Mouse (Mus musculus): ENCODE results near the gene Gm45783. TPM values are rescaled to one million over a fixed set of nuclear protein-coding genes. Genes with fewer than 3 reads are reported as not detected.
A peak's percentile ranks its signal among the peaks of the same experiment; 100 is the strongest.
"Not testable (repeated sequence)": the region's sequence is repeated elsewhere in the genome, so short reads cannot be mapped to it uniquely, and the experiment has no call there.

Gene Gm45783
- total RNA-seq (2014; rRNA removed) = not detected in 2 replicates
- not detected in 2 replicates for polyA plus RNA-seq (2012; rRNA removed)

- peak; percentile 34 for DNase-seq (ENCODE audit: extremely low read depth, low read depth, low spot score)
- not testable (repeated sequence) for H3K27ac ChIP-seq (replicated peaks; ENCODE audit: insufficient read depth, low read depth, low read length)
- 33% methylated on average over 12 of the region's 12 CpGs for WGBS
These were observed at the start of gene Gm45783 for GRCm38 (mm10) chr7:7374431-7374830. TSS of gene Gm45783 (minus strand) at chr7:7374573.

GRCm38 (mm10) chr7:7399603-7400002 lies 25.2 kb upstream of the Gm45783 start, which contains the start of gene Vmn2r31:
TSS of gene Vmn2r31 (minus strand) at chr7:7399703.
- H3K27me3 ChIP-seq (ENCODE audit: control insufficient read depth, insufficient read depth, low read length); H3K36me3 ChIP-seq (ENCODE audit: control insufficient read depth, insufficient read depth, low read length); H3K79me2 ChIP-seq (ENCODE audit: control insufficient read depth, insufficient read depth, low read length); DNase-seq (ENCODE audit: extremely low read depth, low read depth, low spot score); H3K27ac ChIP-seq (replicated peaks; ENCODE audit: insufficient read depth, low read depth, low read length); H3K4me1 ChIP-seq (ENCODE audit: control insufficient read depth, insufficient read depth, low read length); H3K9ac ChIP-seq (ENCODE audit: low read depth, low read length); H3K4me3 ChIP-seq (ENCODE audit: insufficient read depth, low read depth, low read length): not testable (repeated sequence)

More at GRCm38 (mm10) chr7:7374431-7374830, at the start of gene Gm45783:
- not testable (repeated sequence) for H3K4me3 ChIP-seq (ENCODE audit: insufficient read depth, low read depth, low read length); H3K27me3 ChIP-seq (ENCODE audit: control insufficient read depth, insufficient read depth, low read length); H3K79me2 ChIP-seq (ENCODE audit: control insufficient read depth, insufficient read depth, low read length); H3K4me1 ChIP-seq (ENCODE audit: control insufficient read depth, insufficient read depth, low read length); H3K36me3 ChIP-seq (ENCODE audit: control insufficient read depth, insufficient read depth, low read length); H3K9ac ChIP-seq (ENCODE audit: low read depth, low read length)

GRCm38 (mm10) chr7:7337509-7337908 lies 36.9 kb downstream of the Gm45783 start, which contains the start of gene Vmn2r30:
TSS of gene Vmn2r30 (minus strand) at chr7:7337609.
- not testable (repeated sequence) for H3K27me3 ChIP-seq (ENCODE audit: control insufficient read depth, insufficient read depth, low read length); H3K9ac ChIP-seq (ENCODE audit: low read depth, low read length); H3K27ac ChIP-seq (replicated peaks; ENCODE audit: insufficient read depth, low read depth, low read length); H3K4me3 ChIP-seq (ENCODE audit: insufficient read depth, low read depth, low read length); H3K4me1 ChIP-seq (ENCODE audit: control insufficient read depth, insufficient read depth, low read length); DNase-seq (ENCODE audit: extremely low read depth, low read depth, low spot score); H3K79me2 ChIP-seq (ENCODE audit: control insufficient read depth, insufficient read depth, low read length); H3K36me3 ChIP-seq (ENCODE audit: control insufficient read depth, insufficient read depth, low read length)
- WGBS = 43% methylated on average over 1 of the region's 1 CpGs

GRCm38 (mm10) chr7:7295595-7295994 lies 78.8 kb downstream of the Gm45783 start:
- WGBS = 86% methylated on average over 16 of the region's 16 CpGs
- Histone ChIP-seq H3K4me1 (ENCODE audit: control insufficient read depth, insufficient read depth, low read length) (peaks cover 3% of the 10 kb centered on the region; the same call in 1 of the 2 replicates), H3K4me3 (ENCODE audit: insufficient read depth, low read depth, low read length) (no peak overlapping the region), H3K9ac (ENCODE audit: low read depth, low read length) (no peak overlapping the region), H3K27me3 (ENCODE audit: control insufficient read depth, insufficient read depth, low read length) (no peaks in the 10 kb centered on the region), H3K36me3 (ENCODE audit: control insufficient read depth, insufficient read depth, low read length) (peaks cover 14% of the 10 kb centered on the region; the same call in 1 of the 2 replicates), H3K27ac (replicated peaks; ENCODE audit: insufficient read depth, low read depth, low read length) (no peak overlapping the region), H3K79me2 (ENCODE audit: control insufficient read depth, insufficient read depth, low read length) (no peaks in the 10 kb centered on the region)
- peak; percentile 12 for DNase-seq (ENCODE audit: extremely low read depth, low read depth, low spot score)
- no peak for TF ChIP-seq POLR2A (IDR thresholded peaks at IDR 0.05; ENCODE audit: extremely low read depth, insufficient read depth, low read length)
- TF ChIP-seq CTCF (IDR thresholded peaks at IDR 0.05; ENCODE audit: low read depth, low read length) = peak; percentile 23; the same call in 1 of the 2 replicates

Other genes with a start within 250 kb of the Gm45783 start
- gene Zfp773, start 237.8 kb downstream of the Gm45783 start, total RNA-seq (2014; rRNA removed) = 0.18 and 0.54 TPM in 2 replicates
- 0.04 and 0.09 TPM in 2 replicates for gene Zfp773, start 237.8 kb downstream of the Gm45783 start, polyA plus RNA-seq (2012; rRNA removed)
- gene Zfp418, start 203.2 kb downstream of the Gm45783 start, total RNA-seq (2014; rRNA removed) = 0.92 and 1.1 TPM in 2 replicates
- gene Zfp418, start 203.2 kb downstream of the Gm45783 start, polyA plus RNA-seq (2012; rRNA removed) = 0.29 and 0.32 TPM in 2 replicates
- 1.2 and 1.8 TPM in 2 replicates for gene Zfp772, start 164.6 kb downstream of the Gm45783 start, total RNA-seq (2014; rRNA removed)
- gene Zfp772, start 164.6 kb downstream of the Gm45783 start, polyA plus RNA-seq (2012; rRNA removed) = 0.55 TPM in 2 replicates
- 1.1 and 1.4 TPM in 2 replicates for gene Vmn2r29, start 127.2 kb downstream of the Gm45783 start, total RNA-seq (2014; rRNA removed)
- gene Vmn2r29, start 127.2 kb downstream of the Gm45783 start, polyA plus RNA-seq (2012; rRNA removed) = 0.33 TPM in 1 of 2 replicates, not detected in the other
- gene Gm45844, start 96.3 kb downstream of the Gm45783 start, total RNA-seq (2014; rRNA removed) = 1.5 and 3.0 TPM in 2 replicates
- 1.3 TPM in 2 replicates for gene Gm45844, start 96.3 kb downstream of the Gm45783 start, polyA plus RNA-seq (2012; rRNA removed)
- gene Clcn4, start 73.7 kb downstream of the Gm45783 start, total RNA-seq (2014; rRNA removed) = 35.8 and 37.5 TPM in 2 replicates
- 19.6 and 23.2 TPM in 2 replicates for gene Clcn4, start 73.7 kb downstream of the Gm45783 start, polyA plus RNA-seq (2012; rRNA removed)
- gene Vmn2r30, start 37.0 kb downstream of the Gm45783 start, total RNA-seq (2014; rRNA removed) = not detected in 2 replicates
- not detected in 2 replicates for gene Vmn2r30, start 37.0 kb downstream of the Gm45783 start, polyA plus RNA-seq (2012; rRNA removed)
- gene Vmn2r31, start 25.1 kb upstream of the Gm45783 start, total RNA-seq (2014; rRNA removed) = not detected in 2 replicates
- gene Vmn2r31, start 25.1 kb upstream of the Gm45783 start, polyA plus RNA-seq (2012; rRNA removed) = not detected in 2 replicates
- gene Vmn2r32, start 105.4 kb upstream of the Gm45783 start, total RNA-seq (2014; rRNA removed) = not detected in 2 replicates
- gene Vmn2r32, start 105.4 kb upstream of the Gm45783 start, polyA plus RNA-seq (2012; rRNA removed) = not detected in 2 replicates
- not detected in 2 replicates for gene Vmn2r33, start 192.2 kb upstream of the Gm45783 start, total RNA-seq (2014; rRNA removed)
- gene Vmn2r33, start 192.2 kb upstream of the Gm45783 start, polyA plus RNA-seq (2012; rRNA removed) = not detected in 2 replicates